Mouse (Mus musculus) spleen, embryonic (tissue): Measurements from ENCODE around the gene Ropn1l.

Experiments
- CTCF ChIA-PET: fragments of 350-600 bp; sonication (Branson Sonifier 250); formaldehyde crosslinking; loops from one replicate; lab custom pipeline; 2022; lab: Charles Lee

The Ropn1l gene

GRCm38 (mm10) chr15:31449772-31450171, 3.8 kb downstream of the Ropn1l start:
- CTCF ChIA-PET, result no interaction called here

DNA sequence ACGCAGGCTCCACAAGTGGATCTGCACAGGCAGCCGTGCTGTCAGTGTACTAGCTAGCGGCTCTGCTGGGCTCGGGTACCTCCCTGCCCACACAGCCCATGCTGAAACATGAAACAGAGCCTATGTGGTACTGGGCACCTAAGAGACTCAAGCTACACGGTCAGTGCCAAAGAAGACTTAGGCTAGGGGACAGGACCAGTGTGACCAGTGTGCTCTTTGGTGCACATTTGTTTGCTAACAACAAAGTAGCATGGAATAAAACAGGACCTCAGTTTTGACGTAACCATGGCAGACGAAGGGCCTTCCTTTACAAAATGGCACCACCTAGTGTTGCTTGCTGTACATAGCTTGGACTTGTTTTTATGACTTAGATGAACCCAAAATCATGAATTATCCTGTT, 6.4 kb downstream of the Ropn1l start:
- CTCF ChIA-PET, result no interaction called here

- CTCF ChIA-PET, result no interaction called here
Observed at GRCm38 (mm10) chr15:31442698-31443097, 10.8 kb downstream of the Ropn1l start.

DNA sequence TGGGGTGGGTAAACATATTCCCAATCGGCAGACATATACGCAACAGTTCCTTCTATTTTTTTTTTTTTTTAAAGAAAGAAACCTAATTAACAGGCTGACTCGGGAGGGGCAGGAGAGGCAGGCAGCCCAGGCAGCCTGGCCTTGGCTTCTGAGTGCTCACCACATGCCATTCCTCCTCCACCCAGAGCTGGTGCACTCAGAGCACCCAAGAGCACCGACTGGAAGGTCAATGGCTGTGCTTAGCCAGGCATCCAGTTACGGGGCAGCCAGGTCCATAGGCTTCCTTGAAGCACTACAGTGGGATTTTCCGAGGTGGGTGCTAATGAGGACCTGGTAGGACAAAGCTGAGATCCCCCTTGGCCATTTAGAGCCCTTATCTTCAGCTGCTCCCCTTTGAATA, 11.5 kb downstream of the Ropn1l start:
- CTCF ChIA-PET, result no interaction called here

- CTCF ChIA-PET, result interaction anchor here (0.6 kb wide), 2 partner anchors 14 to 38 kb away, joined by 3 to 9 read pairs; no protein-coding TSS in a partner anchor
Observed at GRCm38 (mm10) chr15:31436811-31437210, 16.7 kb downstream of the Ropn1l start.

DNA sequence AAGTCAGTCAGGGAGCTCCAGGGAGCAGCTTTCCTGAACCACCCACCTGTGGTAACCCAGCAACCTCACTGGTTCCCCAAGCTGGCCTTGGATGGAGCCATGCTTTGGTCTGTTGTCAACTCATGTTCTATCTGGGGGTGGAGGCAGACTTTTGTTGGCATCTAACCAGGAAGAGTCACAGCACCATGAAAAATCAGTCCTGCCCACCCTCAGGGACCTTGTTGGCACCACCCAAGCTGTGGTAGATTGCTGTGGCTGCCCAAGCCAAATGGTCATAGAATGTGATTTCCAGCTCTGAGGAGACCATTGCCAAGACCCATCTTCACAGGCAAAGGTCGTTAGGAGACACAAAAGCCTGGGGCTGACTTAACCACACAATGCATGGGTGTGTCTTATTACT, 17.5 kb downstream of the Ropn1l start:
- CTCF ChIA-PET, result interaction anchor here (0.6 kb wide), 1 partner anchor 15 kb away, joined by 3 read pairs; no protein-coding TSS in a partner anchor

DNA sequence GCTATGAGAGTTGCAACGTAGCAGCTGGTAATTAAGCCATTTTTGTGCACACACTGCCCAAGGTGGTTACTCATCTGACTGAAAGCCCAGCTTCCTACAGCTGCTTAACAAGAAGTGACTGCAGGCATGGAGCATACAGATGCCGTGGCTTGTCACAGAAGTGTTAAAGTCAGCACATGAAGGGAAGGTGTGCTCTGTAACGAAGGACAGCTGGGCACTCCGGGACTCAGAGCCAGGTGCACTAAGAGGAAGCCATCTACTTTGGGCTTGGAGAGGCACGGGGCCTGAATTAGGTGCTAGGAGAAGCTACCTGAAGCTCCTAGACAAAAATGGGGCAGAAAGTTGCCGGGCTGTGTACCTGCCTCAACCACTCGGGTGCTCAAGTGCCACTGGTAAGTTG, 19.8 kb downstream of the Ropn1l start:
- CTCF ChIA-PET, result no interaction called here

DNA sequence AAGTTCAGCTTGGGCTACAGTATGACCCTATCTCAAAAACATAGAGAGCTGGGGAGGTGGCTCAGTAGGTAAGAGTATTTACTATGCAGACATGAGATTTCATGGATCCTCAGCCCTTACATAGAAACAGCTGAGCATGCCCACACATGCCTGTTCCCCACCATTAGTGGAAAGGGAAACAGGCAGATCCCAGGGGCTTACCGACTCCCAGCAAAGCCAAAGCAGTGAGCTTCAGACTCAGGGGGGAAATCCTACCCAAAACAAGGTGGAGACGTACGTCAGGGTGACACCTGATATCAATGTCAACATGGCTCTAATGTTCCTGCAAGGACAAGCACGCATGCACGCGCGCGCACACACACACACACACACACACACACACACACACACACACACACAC, 21.7 kb downstream of the Ropn1l start:
- CTCF ChIA-PET, result no interaction called here

- CTCF ChIA-PET, result no interaction called here
Observed at GRCm38 (mm10) chr15:31430014-31430413, 23.5 kb downstream of the Ropn1l start.

- CTCF ChIA-PET, result no interaction called here
Observed at GRCm38 (mm10) chr15:31429429-31429828, 24.1 kb downstream of the Ropn1l start.

DNA sequence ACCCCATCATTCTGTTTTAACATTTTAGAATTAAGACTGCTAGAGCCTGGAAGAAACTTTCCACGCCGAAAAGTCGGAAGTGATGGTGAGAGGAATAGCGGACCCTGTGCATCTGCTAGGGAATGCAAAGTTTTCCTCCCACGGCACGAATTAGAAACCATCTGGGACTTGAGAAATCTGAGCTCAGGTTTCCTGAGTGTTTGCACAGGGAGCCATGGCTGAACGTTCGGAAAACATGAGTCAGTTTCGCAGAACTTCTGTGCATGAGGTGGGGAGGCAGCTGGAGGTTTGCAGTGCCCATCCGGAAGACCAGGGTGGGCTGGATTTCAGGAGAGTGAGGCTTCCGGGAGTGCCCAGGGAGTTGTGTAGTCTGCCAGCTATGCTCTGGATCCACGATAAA, 25.0 kb downstream of the Ropn1l start:
- CTCF ChIA-PET, result no interaction called here

DNA sequence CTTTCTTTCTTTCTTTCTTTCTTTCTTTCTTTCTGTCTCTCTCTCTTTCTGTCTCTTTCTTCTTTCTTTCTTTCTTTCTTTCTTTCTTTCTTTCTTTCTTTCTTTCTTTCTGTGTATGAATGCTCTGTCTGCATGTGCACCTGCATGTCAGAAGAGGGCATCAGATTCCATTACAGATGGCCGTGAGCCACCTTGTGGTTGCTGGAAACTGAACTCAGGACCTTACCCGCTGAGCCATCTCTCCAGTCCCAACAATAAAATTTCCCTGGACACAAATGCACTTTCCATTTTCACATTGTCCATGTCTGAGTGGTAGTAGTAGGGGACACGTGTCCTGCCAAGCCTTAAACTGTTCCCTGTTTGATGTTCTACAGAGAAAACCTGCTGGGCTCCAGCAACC, 26.1 kb downstream of the Ropn1l start:
- CTCF ChIA-PET, result no interaction called here

- CTCF ChIA-PET, result no interaction called here
Observed at GRCm38 (mm10) chr15:31426066-31426706, 27.4 kb downstream of the Ropn1l start.

DNA sequence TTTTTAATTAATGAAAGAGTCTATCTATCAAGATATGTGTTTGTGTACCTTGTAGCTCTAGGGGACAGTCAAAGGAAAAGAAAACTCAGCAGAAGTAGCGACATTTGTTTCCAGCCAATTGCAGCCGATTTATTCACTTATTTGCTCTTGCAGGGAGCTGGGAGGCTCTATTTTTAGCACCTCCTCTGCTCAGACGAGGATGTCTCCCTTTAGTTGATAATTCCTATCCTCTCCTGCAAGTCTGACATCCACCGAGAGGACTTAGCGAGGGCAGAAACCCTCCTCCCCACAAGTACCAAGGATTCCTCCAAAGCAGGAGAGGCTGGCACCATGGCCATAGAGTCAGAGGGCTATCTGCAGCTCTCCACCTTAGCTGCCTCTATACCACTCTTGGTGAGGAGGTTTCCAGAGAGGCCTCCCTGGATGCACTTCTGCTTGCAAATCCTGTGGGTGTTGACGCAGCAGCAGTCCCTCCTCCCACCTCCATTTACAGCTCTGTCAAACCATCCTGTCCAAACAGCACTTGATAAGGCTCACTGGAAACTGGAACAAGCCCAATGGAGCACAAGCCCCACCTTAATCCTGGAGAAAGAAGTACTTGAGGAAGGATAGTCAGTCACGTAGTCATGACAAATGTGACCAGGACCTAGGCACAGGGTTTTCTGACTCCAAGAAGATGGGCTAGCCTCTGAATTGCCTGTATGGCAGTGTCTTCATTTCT, 30.7 kb downstream of the Ropn1l start:
- CTCF ChIA-PET, result no interaction called here

DNA sequence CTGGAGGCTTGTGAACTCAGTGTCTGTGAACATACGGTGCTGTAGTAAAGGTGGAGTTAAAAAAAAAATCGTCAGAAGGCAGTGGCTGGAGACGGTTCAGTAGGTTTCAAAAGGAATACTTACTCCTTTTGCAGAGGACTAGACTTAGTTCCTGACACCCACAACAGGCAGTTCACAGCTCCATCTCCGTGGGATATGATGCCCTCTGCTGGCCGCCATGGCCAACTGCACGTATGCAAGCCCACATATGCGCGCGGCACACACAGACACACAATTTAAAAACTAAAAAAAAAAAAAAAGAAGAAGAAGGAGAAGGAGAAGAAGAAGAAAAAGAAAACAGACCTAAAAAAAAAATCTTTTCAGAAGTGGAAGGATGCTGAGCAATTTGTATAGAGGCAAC, 34.5 kb downstream of the Ropn1l start:
- CTCF ChIA-PET, result interaction anchor here (0.7 to 1.1 kb wide), 3 partner anchors 11 to 103 kb away, joined by 3 to 6 read pairs (median 4); no protein-coding TSS in a partner anchor

GRCm38 (mm10) chr15:31418686-31419024, 34.9 kb downstream of the Ropn1l start:
- CTCF ChIA-PET, result interaction anchor here (0.6 to 1.1 kb wide), 3 partner anchors 11 to 103 kb away, joined by 3 to 6 read pairs (median 4); no protein-coding TSS in a partner anchor

- CTCF ChIA-PET, result interaction anchor here (0.5 to 1.1 kb wide), 6 partner anchors 10 to 134 kb away, joined by 3 to 6 read pairs (median 4); no protein-coding TSS in a partner anchor
Observed at GRCm38 (mm10) chr15:31417796-31418685, 35.5 kb downstream of the Ropn1l start.

DNA sequence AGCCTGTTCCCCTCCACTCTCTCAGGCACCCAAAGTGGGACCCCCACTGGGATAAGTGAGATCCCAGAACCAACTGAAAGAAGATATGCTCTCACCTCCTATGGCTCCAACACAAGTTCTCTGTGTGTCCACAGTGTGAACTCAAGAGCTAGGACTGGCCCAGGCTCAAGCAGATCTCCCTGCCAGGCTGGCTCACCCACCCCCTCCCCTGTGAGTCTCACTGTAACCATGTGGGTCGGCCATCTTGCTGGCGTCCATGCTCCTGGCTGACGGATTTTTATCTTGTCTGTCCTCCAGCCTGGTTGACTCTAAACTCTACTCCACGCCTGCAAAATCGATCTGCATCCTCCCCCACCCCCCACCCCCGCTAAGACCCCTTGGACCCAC, 36.1 kb downstream of the Ropn1l start:
- CTCF ChIA-PET, result interaction anchor here (0.8 to 1.3 kb wide), 3 partner anchors 35 to 102 kb away, joined by 4 to 5 read pairs (median 4); no protein-coding TSS in a partner anchor

- CTCF ChIA-PET, result interaction anchor here (0.6 to 0.9 kb wide), 2 partner anchors 48 to 97 kb away, joined by 3 to 4 read pairs; partner anchors contain the start of gene Ankrd33b
Observed at GRCm38 (mm10) chr15:31415181-31415580, 38.4 kb downstream of the Ropn1l start.

DNA sequence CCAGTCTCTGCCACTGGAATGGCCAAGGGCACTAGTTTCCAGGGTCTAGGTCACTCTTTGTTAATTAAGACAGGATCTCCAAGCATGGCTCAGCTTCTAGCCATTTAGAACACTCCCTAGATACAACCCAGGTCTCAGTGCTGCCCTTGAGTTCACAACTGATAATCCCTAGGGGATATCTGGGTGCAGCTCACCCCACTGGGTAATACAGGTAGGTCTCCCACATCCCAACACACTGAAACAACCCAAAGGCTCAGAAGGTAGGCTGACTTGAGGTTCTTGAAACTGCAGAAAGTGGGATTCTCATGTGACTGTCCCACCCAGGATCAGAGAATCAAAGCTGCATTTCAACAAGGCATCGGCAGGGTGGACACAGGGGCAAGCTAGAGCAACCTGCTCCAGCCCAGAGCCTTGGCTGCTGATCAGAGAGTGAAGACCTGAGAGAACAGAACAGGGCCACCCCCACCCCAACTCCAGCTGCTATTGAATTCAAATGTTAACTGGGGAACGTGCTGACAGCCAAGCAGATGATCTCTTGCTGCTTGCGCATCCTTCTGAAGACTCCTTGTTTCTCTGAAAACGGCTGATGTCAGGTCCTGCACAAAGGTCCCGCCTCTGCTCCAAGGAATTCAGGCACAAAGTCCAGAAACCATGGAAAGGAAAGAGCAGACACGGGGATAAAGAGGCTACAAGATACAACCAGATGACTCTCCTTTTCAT, 39.2 kb downstream of the Ropn1l start:
- CTCF ChIA-PET, result interaction anchor here (0.6 kb wide), 1 partner anchor 58 kb away, joined by 5 read pairs; no protein-coding TSS in a partner anchor

GRCm38 (mm10) chr15:31413662-31414061, 39.9 kb downstream of the Ropn1l start:
- CTCF ChIA-PET, result no interaction called here
